Mouse (Mus musculus): ENCODE results near the gene Dnase1l2.
A peak's percentile ranks its signal among the peaks of the same experiment; 100 is the strongest.

Dnase1l2 gene

DNA sequence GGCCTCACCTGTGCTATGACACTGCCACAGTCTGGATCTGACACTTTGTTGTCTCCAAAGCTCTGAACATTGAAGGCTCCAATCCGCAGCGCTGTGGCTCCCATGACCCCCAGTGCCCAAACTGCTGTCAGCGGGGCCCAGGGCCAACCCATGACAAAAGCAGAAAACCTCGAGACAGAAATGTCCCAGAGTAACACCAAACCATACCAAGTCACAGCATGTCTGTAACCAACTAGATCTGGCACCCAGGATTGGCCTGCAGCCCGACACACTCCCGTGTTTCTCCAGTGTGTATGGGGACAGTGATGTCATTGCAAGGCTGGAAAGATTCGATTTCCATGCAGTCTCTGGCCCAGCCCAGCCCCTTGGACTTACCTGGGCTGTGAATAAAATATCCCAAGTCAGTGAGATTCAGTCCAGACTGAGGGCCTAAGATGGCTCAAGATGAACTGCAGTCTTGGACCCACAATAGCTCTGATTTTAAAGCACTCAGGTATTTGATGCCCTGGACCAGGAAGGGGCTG is at the start of gene Dnase1l2:
Gene Dnase1l2 (minus strand): TSS at position 474 of the 524 bp plus-strand sequence.
- no peak for DNase-seq

DNA sequence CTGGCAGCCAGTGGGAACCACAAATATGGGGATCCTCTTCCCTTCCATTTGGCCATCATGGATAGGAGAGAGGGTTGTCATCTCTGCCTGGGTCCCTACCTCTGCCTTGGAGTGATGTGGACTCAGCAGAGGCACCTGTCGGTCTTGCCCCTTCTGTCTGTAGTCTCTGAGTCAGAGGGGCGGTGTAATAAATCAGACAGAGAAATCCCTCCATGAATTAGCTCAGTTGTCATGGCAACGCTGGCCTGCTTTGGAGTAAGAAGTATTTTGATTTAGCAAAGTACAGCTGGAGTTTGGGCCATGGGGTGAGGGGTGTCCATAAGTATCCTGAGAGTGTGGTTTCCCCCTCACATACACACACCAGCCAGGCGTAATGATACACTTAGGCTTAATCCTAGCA is 47.5 kb upstream of the Dnase1l2 start:
- peak; percentile 56 for DNase-seq

- peak; percentile 13 for DNase-seq
These were observed 46.5 kb upstream of the Dnase1l2 start for GRCm38 (mm10) chr17:24489265-24490030.

DNA sequence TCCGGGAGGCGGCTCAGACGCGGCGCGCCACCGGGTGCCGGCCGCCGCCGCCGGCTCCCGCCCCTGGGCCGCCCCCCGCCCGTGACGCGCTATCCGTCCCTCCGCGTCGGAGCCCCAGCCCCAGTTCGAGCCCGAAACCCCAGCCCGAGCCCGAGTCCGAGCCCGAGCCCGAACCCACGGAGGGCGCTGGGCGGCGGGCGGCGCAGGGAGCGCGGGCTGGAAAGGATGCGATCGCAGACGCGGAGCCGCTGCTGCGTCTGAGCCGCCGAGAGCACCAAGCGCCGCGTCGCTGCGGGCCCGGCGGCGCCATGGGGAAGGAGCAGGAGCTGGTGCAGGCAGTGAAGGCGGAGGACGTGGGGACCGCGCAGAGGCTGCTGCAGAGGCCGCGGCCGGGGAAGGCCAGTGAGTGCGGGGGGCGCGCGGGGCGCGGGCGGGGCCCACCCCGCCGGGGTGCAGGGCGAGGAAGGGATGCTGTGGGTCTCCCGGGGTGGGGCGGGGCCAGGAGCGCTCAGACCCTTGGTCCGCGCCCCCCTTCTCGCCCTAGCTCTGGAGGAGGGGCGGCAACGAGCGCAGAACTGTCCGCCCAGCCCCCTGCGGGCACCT is 45.9 kb upstream of the Dnase1l2 start:
- DNase-seq = peak; percentile 61

DNA sequence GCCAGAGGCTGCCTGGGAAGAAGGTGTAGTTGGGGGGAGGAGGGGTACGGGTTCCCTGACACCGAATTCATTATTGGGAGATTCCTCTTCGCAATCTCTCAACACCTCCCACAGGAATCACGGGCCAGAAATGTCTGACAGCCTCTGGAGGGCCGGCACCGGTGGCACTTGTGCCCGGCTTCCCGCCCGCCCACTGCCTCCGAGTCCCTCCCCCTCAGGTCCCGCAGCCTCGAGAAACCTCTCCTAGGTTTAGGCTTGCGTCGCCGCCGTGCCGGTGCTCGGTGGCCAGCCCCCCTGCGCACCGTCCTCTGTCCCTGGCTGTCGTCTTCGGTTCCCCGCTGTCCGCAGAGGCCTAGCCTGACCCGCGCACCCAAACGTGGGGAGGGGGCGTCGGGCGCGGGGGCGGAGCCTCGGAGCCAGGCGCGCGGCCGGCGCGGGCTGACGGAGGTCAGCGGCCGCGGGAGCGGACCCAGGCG is 45.3 kb upstream of the Dnase1l2 start, which contains the start of gene Caskin1:
Gene Caskin1 (plus strand): TSS at position 416 of the 476 bp plus-strand sequence.
- DNase-seq = no peak

DNA sequence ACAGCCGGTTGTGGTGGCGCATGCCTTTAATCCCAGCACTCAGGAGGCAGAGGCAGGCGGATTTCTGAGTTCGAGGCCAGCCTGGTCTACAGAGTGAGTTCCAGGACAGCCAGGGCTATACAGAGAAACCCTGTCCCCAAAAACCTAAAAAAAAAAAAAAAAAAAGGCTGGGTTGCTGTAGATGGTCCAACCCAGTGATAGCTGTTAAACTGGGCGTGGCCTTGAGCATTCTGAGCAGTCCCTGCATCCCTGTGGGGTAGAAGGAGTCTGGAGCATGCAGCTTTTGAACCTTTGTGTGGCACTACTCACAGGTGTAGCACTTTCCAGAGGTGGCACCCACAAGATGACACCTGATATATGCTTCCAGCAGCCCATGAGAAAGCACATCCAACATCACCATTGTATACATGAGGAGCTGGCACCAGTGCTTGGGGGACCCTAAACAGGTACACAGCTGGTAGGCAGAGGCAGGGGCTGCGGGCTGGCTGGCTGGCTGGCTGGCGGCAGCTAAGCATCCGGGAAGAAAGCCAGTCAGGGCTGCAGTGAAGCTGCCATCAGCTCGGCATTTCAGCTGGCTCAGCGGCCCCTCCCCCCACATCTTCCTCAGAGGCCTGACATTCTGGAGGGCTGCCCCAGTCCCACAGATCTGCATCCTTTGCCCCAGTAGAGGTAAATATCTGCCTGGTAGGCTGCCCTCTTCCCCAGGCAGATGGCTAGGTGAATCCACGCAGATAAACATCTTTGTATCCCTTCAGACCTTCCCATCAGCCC is 42.4 kb upstream of the Dnase1l2 start:
- DNase-seq = peak; percentile 78

GRCm38 (mm10) chr17:24483495-24483894 is 40.6 kb upstream of the Dnase1l2 start:
- DNase-seq = no peak

GRCm38 (mm10) chr17:24481027-24481815 is 38.3 kb upstream of the Dnase1l2 start:
- no peak for DNase-seq

- DNase-seq = no peak
These were observed 37.4 kb upstream of the Dnase1l2 start for GRCm38 (mm10) chr17:24480201-24480826.

DNA sequence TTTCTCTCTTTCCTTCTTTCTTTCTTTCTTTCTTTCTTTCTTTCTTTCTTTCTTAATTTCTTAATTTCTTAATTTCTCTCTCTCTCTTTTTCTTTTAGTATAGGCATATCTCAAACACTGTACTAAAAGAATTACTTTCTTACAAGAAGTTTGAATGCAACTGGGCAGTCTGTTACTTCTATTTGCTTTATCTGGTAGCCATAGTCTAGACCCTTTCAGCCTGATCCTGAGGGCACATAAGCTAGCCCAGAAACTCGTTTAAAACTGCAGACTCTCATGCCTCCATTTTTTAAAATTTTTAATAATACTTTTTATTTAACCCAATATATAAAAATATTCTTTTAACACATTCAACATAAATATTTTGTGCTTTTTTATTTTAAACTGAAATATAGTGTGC is 36.5 kb upstream of the Dnase1l2 start:
- no peak for DNase-seq

GRCm38 (mm10) chr17:24478663-24479380 is 35.9 kb upstream of the Dnase1l2 start, which contains the start of gene Mlst8:
Gene Mlst8, minus strand, starts transcription at chr17:24479078.
- DNase-seq = peak; percentile 97

GRCm38 (mm10) chr17:24477985-24478600 is 35.2 kb upstream of the Dnase1l2 start:
- DNase-seq = no peak

GRCm38 (mm10) chr17:24477053-24477984 is 34.4 kb upstream of the Dnase1l2 start:
- no peak for DNase-seq

DNA sequence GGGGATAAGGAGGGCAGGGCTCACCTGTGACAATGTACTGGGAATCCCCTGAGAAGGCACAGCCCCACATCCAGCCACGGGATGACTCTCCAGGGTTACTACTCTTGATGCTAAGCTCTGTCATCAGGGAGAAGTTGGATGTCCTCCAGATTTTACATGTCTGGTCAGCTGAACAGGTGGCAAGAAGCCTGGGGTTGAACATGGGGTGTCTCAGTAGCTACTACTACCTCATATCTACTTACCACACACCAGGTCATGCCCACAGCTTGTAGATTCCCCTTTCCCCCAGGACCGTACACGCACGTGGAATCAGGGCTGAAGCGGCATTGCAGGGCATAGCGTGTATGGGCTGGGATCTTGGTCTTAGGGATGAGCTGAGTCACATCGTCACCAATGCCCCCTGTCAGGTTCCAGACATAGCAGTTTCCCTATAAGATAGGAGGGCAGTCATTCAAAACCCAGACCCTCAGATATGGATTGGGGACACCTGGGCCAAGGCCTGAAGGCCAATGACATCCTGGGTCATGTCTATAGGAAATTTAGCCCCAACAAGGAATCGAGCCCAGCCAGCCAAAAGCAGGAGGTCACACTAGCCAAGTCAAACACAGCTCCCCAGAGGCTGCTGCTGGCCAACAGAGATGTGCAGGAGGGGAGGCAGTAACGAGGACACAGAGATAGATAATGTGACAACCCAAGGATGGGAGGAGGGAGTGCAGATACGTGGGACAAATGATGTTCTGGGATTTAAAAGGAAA is 33.3 kb upstream of the Dnase1l2 start:
- no peak for DNase-seq

- DNase-seq = no peak
These were observed 32.7 kb upstream of the Dnase1l2 start for GRCm38 (mm10) chr17:24475586-24475985.

GRCm38 (mm10) chr17:24474557-24474956 is 31.7 kb upstream of the Dnase1l2 start:
- DNase-seq = no peak

- no peak for DNase-seq
These were observed 30.8 kb upstream of the Dnase1l2 start, which contains the start of gene Bricd5 for GRCm38 (mm10) chr17:24473612-24474275. Gene Bricd5, plus strand, starts transcription at chr17:24473884.

- DNase-seq = no peak
These were observed 29.6 kb upstream of the Dnase1l2 start for GRCm38 (mm10) chr17:24472512-24472911.

Data from right cerebral cortex, postnatal 4 days (tissue).